Mouse (Mus musculus) C2C12 (cell line): ENCODE results near the gene Pcdh15.

Experiments
- CTCF ChIP-seq: IDR thresholded peaks from one replicate; pipeline ENCODE4 v1.5.1; 2011; ENCODE audit not compliant: control insufficient read depth, insufficient read depth, insufficient read length
- MAX ChIP-seq: IDR thresholded peaks from one replicate; pipeline ENCODE4 v1.6.1; 2011; ENCODE audit warnings: mild to moderate bottlenecking, control low read depth

DNA sequence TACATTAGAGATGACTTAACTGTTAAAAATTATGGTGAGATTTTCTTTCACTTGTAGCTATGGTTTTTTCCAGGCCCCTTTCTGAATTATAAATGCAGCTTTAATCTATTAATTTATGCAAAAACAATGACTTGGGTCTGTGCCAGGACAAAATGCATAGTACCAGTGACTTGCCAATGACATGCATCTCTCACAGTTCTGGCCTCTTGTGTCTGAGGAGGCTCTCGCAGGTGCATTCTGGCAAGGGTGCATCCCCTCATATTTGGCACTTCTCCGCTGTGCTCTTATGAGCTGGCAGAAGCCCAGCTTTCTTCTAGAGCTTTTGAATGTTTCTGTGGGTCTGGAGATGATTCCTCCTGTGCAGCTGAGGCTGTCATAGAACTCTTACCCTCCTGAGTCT is 1216.9 kb downstream of the Pcdh15 start:
- TF ChIP-seq MAX = no peak
- no peak for TF ChIP-seq CTCF
